Mouse (Mus musculus) heart, postnatal 4 days (tissue): Measurements from ENCODE around the gene Ubr4. TPM values are rescaled to one million over a fixed set of nuclear protein-coding genes. Genes with fewer than 3 reads are reported as not detected.

Source experiments
- microRNA-seq, 2 experiments: library from miRNA; unstranded; fragments of <30 nt; microRNA quantifications; one replicate each; pipeline ENCODE4 v1.2.0; 2021 to 2022
- total RNA-seq, 2 experiments: library from RNA; stranded (reverse); gene quantifications; 2 replicates each; pipeline ENCODE4 v1.2.3; 2021

The Ubr4 gene
- total RNA-seq, 2 experiments from 2014 or later = 124 to 126 TPM

Small RNA genes within 50 kb of the gene (microRNA-seq; reads per million reads assigned to microRNA genes)
- gene Gm24245 = 0 to 0.69 reads per million in 2 experiments
- 0 to 0.35 reads per million in 2 experiments for gene Gm25732

Other genes starting within 250 kb of the Ubr4 start
- 100 to 1,000 TPM; 588 to 656 TPM for gene Minos1, start 221.5 kb upstream of the Ubr4 start, total RNA-seq
- gene Capzb, start 159.7 kb upstream of the Ubr4 start, total RNA-seq = 100 to 1,000 TPM; 423 to 429 TPM
- gene Pqlc2, start 41.9 kb upstream of the Ubr4 start, total RNA-seq = 1 to 10 TPM; 3.9 TPM
- gene Akr7a5, start 41.9 kb upstream of the Ubr4 start, total RNA-seq = 10 to 100 TPM; 28.4 to 32.9 TPM
- 10 to 100 TPM; 46.5 to 47.7 TPM for gene Mrto4, start within 50 bp of the Ubr4 start, total RNA-seq
- gene Emc1, start within 50 bp of the Ubr4 start, total RNA-seq = 10 to 100 TPM; 46.8 to 50.1 TPM
- gene Iffo2, start 177.9 kb downstream of the Ubr4 start, total RNA-seq = 10 to 100 TPM; 14.2 to 14.6 TPM